Mouse (Mus musculus): ENCODE measurements around the gene Smok3c.

DNA sequence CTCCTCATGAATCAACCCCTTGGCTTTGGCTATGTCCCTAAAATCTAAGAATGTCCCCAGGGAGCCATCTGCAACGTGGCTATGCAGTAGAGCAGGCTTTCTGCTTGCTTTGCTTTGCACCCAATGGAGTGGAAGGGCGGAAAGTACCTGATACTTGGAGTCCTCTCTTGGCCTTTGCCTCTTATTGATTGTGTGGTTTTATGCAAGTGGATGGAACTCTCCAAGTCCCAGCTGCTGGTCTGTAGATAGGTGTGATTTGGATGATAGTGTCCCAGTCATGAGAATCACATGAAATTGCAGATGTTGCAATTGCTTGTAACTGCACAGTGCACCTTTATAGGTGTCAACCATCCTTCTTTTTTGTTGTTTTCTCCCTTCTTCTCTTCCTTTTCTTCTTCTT is 23.2 kb downstream of the Smok3c start:
- TF ChIP-seq CTCF (IDR thresholded peaks at IDR 0.05; ENCODE audit: insufficient read depth, low read length) = no peak
- no peak for TF ChIP-seq POLR2A (IDR thresholded peaks at IDR 0.05; ENCODE audit: borderline replicate concordance, extremely low read depth, low read depth, low read length)
